Mouse (Mus musculus) myocyte (in vitro differentiated cells): ENCODE results near the gene Pmp22.

Experiments
- CEBPB ChIP-seq: IDR thresholded peaks from 2 replicates; pipeline ENCODE4 v1.6.1; 2011; ENCODE audit warnings: mild to moderate bottlenecking, moderate library complexity; ENCODE audit not compliant: poor library complexity, insufficient read depth, severe bottlenecking
- E2F4 ChIP-seq: IDR thresholded peaks from one replicate; pipeline ENCODE4 v1.6.1; 2011; ENCODE audit warnings: mild to moderate bottlenecking, control low read depth, moderate library complexity; ENCODE audit not compliant: insufficient read depth
- MAX ChIP-seq: IDR thresholded peaks from one replicate; pipeline ENCODE4 v1.6.1; 2011; ENCODE audit warnings: low read depth, mild to moderate bottlenecking, control low read depth
- MYOD1 ChIP-seq, 3 experiments: IDR thresholded peaks; one replicate each; pipeline ENCODE4 v1.6.1; 2011; ENCODE audit warnings: control low read depth in 2 of 3, low read depth in 2 of 3, mild to moderate bottlenecking in 2 of 3, moderate library complexity in 1 of 3; ENCODE audit not compliant: insufficient read length in 2 of 3, control insufficient read depth in 1 of 3
- MYOG ChIP-seq, 3 experiments: IDR thresholded peaks; one replicate each; pipeline ENCODE4 v1.6.1; 2011; ENCODE audit warnings: control low read depth in 2 of 3, low read depth in 2 of 3, mild to moderate bottlenecking in 2 of 3; ENCODE audit not compliant: insufficient read length in 2 of 3, control insufficient read depth in 1 of 3, insufficient read depth in 1 of 3
- POLR2A ChIP-seq: IDR thresholded peaks from one replicate; pipeline ENCODE4 v1.6.1; 2011; ENCODE audit warnings: low read depth, mild to moderate bottlenecking, control low read depth, moderate library complexity; ENCODE audit not compliant: insufficient read length
- POLR2AphosphoS2 ChIP-seq: IDR thresholded peaks from one replicate; pipeline ENCODE4 v1.6.1; 2011; ENCODE audit warnings: low read depth, control low read depth; ENCODE audit not compliant: insufficient read length
- REST ChIP-seq: IDR thresholded peaks from one replicate; pipeline ENCODE4 v1.6.1; 2011; ENCODE audit warnings: mild to moderate bottlenecking, control low read depth, moderate library complexity; ENCODE audit not compliant: insufficient read depth, insufficient read length
- SRF ChIP-seq: IDR thresholded peaks from one replicate; pipeline ENCODE4 v1.6.1; 2011; ENCODE audit warnings: low read depth; ENCODE audit not compliant: control insufficient read depth, insufficient read length
- TCF12 ChIP-seq: IDR thresholded peaks from one replicate; pipeline ENCODE4 v1.6.1; 2011; ENCODE audit warnings: mild to moderate bottlenecking, control low read depth; ENCODE audit not compliant: poor library complexity, insufficient read depth, severe bottlenecking
- TCF3 ChIP-seq: IDR thresholded peaks from one replicate; pipeline ENCODE4 v1.6.1; 2011; ENCODE audit warnings: low read depth, control low read depth; ENCODE audit not compliant: insufficient read length
- USF1 ChIP-seq: IDR thresholded peaks from one replicate; pipeline ENCODE4 v1.6.1; 2011; ENCODE audit warnings: low read depth, mild to moderate bottlenecking, control low read depth, moderate library complexity

DNA sequence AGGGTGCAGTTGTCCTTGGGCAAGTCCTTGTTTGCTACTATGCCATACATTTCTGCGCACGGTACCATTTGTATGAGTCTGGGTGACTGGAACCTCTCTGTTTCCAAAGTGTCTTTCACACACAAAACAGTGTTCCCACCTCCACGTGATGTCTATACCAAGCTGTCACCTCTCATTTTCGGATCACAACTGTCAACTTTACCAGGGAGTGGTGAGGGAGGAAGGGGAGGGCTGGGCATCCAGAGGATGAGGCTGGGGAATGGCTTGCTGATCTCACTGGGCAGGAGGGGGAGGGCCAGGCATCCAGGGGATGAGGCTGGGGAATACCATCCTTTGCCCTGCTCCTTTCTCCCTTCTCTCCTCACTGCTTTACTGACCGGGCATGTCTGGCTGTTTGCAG lies 5.2 kb downstream of the Pmp22 start:
- TF ChIP-seq E2F4: no peak
- no peak for TF ChIP-seq CEBPB
- TF ChIP-seq USF1: no peak
- TF ChIP-seq MYOD1 (IDR thresholded peaks at IDR 0.05; ENCODE audit: control insufficient read depth in 1 of 3, insufficient read length in 2 of 3, low read depth in 2 of 3): no peak
- no peak for TF ChIP-seq POLR2A
- no peak for TF ChIP-seq POLR2AphosphoS2
- no peak for TF ChIP-seq SRF
- TF ChIP-seq TCF12: no peak
- TF ChIP-seq MAX: no peak
- TF ChIP-seq TCF3: no peak
- no peak for TF ChIP-seq MYOG (IDR thresholded peaks at IDR 0.05; ENCODE audit: control insufficient read depth in 1 of 3, insufficient read depth in 1 of 3, insufficient read length in 2 of 3, low read depth in 2 of 3)
- TF ChIP-seq REST: no peak
